Mouse (Mus musculus) bone marrow macrophage, adult 2 months (primary cell): ENCODE data around the gene Carmil3. TPM values are rescaled to one million over a fixed set of nuclear protein-coding genes. Genes with fewer than 3 reads are reported as not detected.
A peak's percentile ranks its signal among the peaks of the same experiment; 100 is the strongest.

Experiments
- H3K27ac ChIP-seq: 2 replicates; pipeline ENCODE4 v1.5.1; 2012; ENCODE audit warnings: low read depth, low read length; ENCODE audit not compliant: insufficient read depth
- H3K4me1 ChIP-seq: 2 replicates; pipeline ENCODE4 v1.6.1; 2012; ENCODE audit warnings: low read length; ENCODE audit not compliant: control insufficient read depth, insufficient read depth
- H3K4me3 ChIP-seq: 2 replicates; pipeline ENCODE4 v1.5.1; 2012; ENCODE audit warnings: mild to moderate bottlenecking, low read length, moderate library complexity; ENCODE audit not compliant: insufficient read depth
- CTCF ChIP-seq: IDR thresholded peaks from 2 replicates; pipeline ENCODE4 v1.5.1; 2012; ENCODE audit warnings: low read depth, mild to moderate bottlenecking, low read length, moderate library complexity
- POLR2A ChIP-seq: IDR thresholded peaks from 2 replicates; pipeline ENCODE4 v1.6.1; 2012; ENCODE audit warnings: mild to moderate bottlenecking, low read depth, low read length, borderline replicate concordance
- polyA plus RNA-seq: library from polyadenylated mRNA; stranded (reverse); fragments of >200 nt; gene quantifications from 2 replicates; pipeline ENCODE4 v1.2.4, GENCODE M21; 2012; ENCODE audit not compliant: missing spikeins, insufficient read depth, insufficient read length

Gene Carmil3
- 0.43 TPM in 1 of 2 replicates, not detected in the other for polyA plus RNA-seq

DNA sequence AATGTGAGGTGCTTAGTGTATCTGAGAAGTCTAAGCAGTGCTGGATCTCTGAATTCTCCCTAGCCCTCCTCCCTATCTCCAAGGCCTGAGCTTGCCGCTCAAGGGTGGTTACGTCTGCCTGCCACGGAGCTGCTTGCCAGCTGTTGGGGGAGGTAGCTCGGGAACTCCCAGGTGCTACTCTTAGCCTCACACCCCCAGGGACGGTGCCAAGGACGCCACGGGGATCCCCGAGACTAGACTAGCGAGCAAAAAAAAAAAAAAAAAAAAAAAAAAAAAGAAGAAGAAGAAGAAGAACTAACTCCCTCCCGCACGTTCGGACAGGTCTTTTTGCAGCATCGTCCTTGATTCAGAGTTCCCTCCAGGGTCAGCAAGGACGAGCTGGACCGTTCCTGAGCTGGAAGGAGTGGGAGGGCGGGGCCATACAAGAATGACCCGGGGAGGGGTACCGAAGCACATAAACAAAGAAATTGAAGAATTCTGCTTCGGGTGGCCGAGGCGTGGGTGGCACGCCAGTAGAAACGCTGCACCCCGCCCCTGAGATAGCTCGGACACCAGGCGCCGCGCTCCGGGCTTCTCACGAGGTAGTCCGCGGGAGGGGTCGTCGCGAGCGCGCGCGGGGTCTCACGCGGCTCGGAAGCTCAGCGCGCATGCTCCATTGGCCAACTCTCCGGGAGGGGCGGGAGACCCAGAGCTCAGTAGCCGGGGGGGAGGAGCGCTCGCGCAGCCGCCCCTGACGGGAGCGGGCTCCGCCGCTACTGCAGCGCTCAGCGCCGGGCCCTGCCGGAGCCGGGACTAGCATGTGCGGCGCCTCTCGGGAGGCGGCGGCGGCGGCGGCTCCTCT lies at the start of gene Carmil3:
Gene Carmil3, plus strand, starts transcription at position 291 of the 841 bp plus-strand sequence.
- no peak within 1 kb of the TSS for H3K27ac ChIP-seq
- no peak for TF ChIP-seq POLR2A
- TF ChIP-seq CTCF = no peak
- no peaks in the 10 kb centered on the region; the same call in 1 of the 2 replicates for H3K4me1 ChIP-seq
- H3K4me3 ChIP-seq = peak within 1 kb of the TSS; percentile 52

DNA sequence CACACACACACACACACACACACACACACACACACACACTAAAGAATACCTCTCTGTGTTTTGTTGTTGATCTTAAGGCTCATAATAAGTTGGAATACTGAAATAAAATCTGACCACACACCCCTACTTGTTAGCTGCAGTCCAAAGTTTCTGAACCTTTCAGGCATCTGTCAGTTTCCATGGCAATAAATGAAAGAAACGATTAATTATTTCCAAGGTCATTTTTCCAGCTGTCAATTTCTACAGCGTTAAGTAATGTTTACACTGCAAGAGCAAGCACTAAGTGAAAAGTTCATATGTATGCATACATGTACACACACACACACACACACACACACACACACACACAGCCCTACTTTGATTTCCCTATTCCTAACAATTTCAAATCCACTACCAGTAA lies 32.8 kb upstream of the Carmil3 start:
- TF ChIP-seq POLR2A (no peak), CTCF (no peak)
- no peak overlapping the region for H3K27ac ChIP-seq
- H3K4me3 ChIP-seq = no peak overlapping the region
- no peaks in the 10 kb centered on the region for H3K4me1 ChIP-seq

DNA sequence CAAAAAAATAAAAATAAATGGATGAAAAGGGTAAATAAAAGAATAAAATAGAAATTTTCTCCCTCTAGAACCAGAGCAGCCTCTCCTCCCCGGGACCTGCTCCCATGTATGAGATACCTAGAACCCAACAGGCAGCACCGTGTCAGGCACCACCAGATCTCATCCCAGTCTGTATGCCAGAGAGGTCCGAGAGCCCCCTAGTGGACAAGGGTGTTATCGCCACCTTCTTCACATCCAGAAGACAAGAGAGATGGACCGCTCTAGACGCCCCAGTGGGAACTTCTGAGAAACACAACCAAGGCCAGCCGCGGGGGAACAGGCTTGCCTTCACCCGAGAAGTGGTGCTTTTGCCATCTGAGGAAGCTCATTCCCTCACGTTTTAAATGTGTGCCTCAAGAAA lies 32.2 kb upstream of the Carmil3 start:
- Histone ChIP-seq H3K4me1 (no peaks in the 10 kb centered on the region), H3K4me3 (no peak overlapping the region), H3K27ac (no peak overlapping the region)
- TF ChIP-seq POLR2A (no peak), CTCF (peak; percentile 68)

DNA sequence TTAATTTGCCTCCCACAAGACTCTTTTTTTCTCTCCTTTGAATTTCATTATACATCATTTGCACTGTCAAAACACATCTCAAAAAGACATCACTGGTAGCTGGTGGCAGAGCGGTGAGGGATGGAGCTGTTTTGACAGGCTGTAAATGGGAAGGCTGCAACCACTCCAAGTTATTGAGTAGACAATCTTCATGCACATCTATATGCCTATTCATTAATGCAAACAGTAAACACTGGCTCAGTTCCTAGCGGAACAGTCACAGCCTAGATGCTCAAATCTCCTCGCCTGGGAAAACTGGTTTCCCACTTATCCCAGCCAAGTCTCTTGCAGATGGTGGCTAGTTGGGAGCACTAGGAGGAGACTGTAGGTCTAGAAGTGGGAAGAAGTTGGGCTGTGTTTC lies 31.7 kb upstream of the Carmil3 start:
- no peak overlapping the region for H3K27ac ChIP-seq
- no peak overlapping the region for H3K4me3 ChIP-seq
- TF ChIP-seq POLR2A (no peak), CTCF (no peak)
- no peaks in the 10 kb centered on the region for H3K4me1 ChIP-seq

DNA sequence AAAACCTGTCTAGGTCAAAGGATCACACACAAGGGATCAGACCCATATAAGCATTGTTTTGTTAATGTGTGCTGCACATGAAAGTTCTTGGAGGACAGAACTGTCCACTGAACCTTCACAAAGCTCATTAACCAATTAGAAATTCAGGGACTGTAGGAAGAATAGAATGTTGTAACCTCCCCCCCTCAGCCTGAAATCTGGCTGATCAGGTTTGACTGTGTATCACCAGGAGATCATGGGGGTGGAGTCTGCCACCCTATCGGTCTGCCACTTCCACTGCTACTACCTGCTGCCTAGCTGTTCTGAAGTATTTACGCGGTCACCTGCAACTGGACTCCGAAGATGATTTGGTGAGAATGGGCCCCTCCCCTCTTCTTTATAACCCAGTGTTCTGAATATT lies 30.7 kb upstream of the Carmil3 start:
- Histone ChIP-seq H3K4me1 (no peaks in the 10 kb centered on the region), H3K4me3 (no peak overlapping the region), H3K27ac (no peak overlapping the region)
- TF ChIP-seq CTCF (no peak), POLR2A (no peak)

DNA sequence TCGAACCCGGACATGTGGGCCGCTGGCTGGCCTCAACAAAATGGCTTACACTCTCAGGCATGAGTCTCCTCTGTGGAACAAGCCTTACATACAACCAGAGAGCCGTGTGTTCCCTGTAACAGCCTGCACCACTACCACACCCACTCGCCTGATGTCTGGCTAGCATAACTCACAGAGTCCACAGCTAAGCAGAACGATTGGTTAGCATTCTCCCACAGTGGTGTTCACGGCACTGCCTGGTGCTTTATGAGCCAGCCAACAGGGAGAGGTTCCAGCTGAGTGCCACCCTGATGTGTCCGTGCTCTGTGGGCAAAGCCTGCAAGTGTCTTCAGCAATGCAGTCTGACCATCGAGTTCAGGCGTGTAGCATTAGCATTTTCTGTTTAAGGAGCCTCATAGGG lies 30.2 kb upstream of the Carmil3 start:
- no peak for TF ChIP-seq POLR2A
- no peak for TF ChIP-seq CTCF

DNA sequence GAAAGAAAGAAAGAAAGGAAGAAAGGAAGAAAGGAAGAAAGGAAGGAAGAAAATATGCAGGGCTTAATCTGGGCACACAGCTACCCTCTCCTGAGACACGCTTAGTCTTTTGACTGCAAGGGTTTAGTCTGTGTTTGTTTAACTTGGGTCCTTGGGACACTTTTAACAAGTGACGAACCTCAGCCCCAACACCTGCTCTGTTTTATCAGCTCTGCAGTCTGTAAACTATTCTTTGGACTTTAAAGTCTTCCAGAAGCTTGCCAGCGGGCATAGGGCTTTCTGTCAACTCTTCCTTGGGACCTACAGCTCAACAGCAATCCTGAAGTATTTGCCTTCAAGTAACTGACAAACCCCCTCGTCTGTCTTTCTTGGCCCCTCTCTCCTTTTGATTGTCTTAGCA lies 28.7 kb upstream of the Carmil3 start:
- Histone ChIP-seq H3K4me1 (no peaks in the 10 kb centered on the region), H3K4me3 (no peak overlapping the region), H3K27ac (no peak overlapping the region)
- TF ChIP-seq POLR2A (no peak), CTCF (no peak)

More for the DNA sequence above, 30.2 kb upstream of the Carmil3 start:
- no peak overlapping the region for H3K27ac ChIP-seq
- H3K4me1 ChIP-seq = no peaks in the 10 kb centered on the region
- H3K4me3 ChIP-seq = no peak overlapping the region

DNA sequence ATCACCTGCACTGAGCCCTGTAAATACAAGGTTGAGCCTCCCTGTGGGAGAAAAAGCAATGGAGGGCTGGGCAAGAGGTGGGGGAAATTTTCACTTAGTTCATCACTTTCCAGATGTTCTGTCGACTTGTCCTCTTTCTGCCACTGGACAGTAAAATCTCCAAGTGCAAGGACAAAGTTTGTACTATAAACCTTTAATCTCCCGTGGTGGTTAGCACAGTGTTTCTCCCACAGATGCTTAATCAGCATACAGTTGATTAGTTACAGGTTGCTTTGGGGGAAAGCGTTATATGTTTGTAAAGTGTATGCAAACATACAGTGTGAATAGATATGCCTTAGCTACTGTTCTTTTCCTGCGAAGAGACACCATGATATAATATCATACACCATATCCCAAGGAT lies 24.0 kb upstream of the Carmil3 start:
- TF ChIP-seq POLR2A (no peak), CTCF (no peak)
- no peak overlapping the region for H3K27ac ChIP-seq

DNA sequence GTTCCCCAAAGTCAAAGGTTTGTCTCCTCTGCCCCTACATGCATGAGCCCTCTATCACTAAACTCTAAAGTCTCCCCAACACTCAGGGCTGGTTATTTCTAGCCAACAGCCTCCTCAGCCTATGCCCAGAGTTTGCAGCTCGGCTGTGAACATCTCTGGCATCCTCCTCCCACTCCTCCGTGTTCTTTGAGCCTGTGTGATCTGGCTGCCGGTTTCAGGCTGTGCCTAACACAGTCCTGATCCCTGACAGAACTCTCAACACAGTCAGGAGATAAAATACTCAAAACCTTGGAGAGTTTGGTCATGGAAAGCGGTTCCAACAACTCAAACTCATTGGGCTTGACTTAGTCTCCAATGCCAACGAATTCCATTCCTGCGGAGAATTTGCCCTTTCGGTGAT lies 23.3 kb upstream of the Carmil3 start:
- no peak overlapping the region for H3K4me3 ChIP-seq
- no peak overlapping the region for H3K27ac ChIP-seq
- TF ChIP-seq POLR2A (no peak), CTCF (no peak)
- H3K4me1 ChIP-seq = no peaks in the 10 kb centered on the region

More for the DNA sequence above, 24.0 kb upstream of the Carmil3 start:
- Histone ChIP-seq H3K4me1 (no peaks in the 10 kb centered on the region), H3K4me3 (no peak overlapping the region)

DNA sequence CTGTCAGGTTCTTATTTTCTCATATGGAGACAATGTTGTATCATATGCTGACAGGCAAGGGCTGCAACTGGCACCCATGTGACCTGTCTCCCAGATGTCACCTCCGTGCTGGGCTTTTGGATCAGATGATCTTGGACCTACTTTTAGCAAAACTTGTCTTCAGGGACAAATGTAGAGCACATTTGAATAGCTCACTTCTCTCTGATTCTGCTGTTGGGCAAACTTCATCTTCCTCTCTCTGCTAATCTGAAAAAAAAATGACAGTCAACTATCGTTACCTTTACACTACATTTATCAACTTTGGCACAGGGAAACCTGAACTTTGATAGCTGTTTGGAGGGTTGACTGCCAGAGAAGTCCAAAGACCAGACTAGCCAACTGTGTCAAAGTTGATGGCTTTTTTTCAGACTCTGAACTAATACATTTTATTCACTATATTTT lies 22.1 kb upstream of the Carmil3 start:
- Histone ChIP-seq H3K4me3 (no peak overlapping the region), H3K27ac (no peak overlapping the region)
- TF ChIP-seq POLR2A = no peak

More for the DNA sequence above, 22.1 kb upstream of the Carmil3 start:
- H3K4me1 ChIP-seq = no peaks in the 10 kb centered on the region
